Mouse (Mus musculus): ENCODE data around the gene Il4.
A peak's percentile ranks its signal among the peaks of the same experiment; 100 is the strongest.

Gene Il4

GRCm38 (mm10) chr11:53623573-53623972, 5.1 kb upstream of the Il4 start:
- no peak for DNase-seq

- no peak for DNase-seq
Observed at GRCm38 (mm10) chr11:53622440-53622806, 4.0 kb upstream of the Il4 start.

- DNase-seq = no peak
Observed at GRCm38 (mm10) chr11:53621582-53622439, 3.3 kb upstream of the Il4 start.

GRCm38 (mm10) chr11:53620094-53620493, 1.6 kb upstream of the Il4 start:
- no peak for DNase-seq

GRCm38 (mm10) chr11:53619428-53619827, 959 bp upstream of the Il4 start:
- DNase-seq = no peak

GRCm38 (mm10) chr11:53617562-53618109, 833 bp downstream of the Il4 start:
- no peak for DNase-seq

GRCm38 (mm10) chr11:53616748-53617558, 1.5 kb downstream of the Il4 start:
- DNase-seq = no peak

- no peak for DNase-seq
Observed at GRCm38 (mm10) chr11:53615575-53615974, 2.9 kb downstream of the Il4 start.

- no peak for DNase-seq
Observed at GRCm38 (mm10) chr11:53615172-53615571, 3.3 kb downstream of the Il4 start.

GRCm38 (mm10) chr11:53609672-53610071, 8.8 kb downstream of the Il4 start:
- no peak for DNase-seq

GRCm38 (mm10) chr11:53609231-53609630, 9.2 kb downstream of the Il4 start:
- DNase-seq = no peak

GRCm38 (mm10) chr11:53605609-53606008, 12.9 kb downstream of the Il4 start:
- DNase-seq = no peak

- DNase-seq = no peak
Observed at GRCm38 (mm10) chr11:53604983-53605382, 13.5 kb downstream of the Il4 start.

- no peak for DNase-seq
Observed at GRCm38 (mm10) chr11:53591116-53591515, 27.4 kb downstream of the Il4 start.

GRCm38 (mm10) chr11:53590368-53590768, 28.1 kb downstream of the Il4 start:
- DNase-seq = no peak

GRCm38 (mm10) chr11:53588279-53588678, 30.2 kb downstream of the Il4 start:
- DNase-seq = no peak

GRCm38 (mm10) chr11:53585510-53585909, 33.0 kb downstream of the Il4 start:
- DNase-seq = no peak

GRCm38 (mm10) chr11:53584849-53585248, 33.6 kb downstream of the Il4 start:
- peak; percentile 15 for DNase-seq

- no peak for DNase-seq
Observed at GRCm38 (mm10) chr11:53583151-53583550, 35.3 kb downstream of the Il4 start.

- DNase-seq = no peak
Observed at GRCm38 (mm10) chr11:53580562-53580961, 37.9 kb downstream of the Il4 start.

GRCm38 (mm10) chr11:53567224-53568014, 51.0 kb downstream of the Il4 start, which contains the start of gene Kif3a:
Gene Kif3a (plus strand): TSS chr11:53567379.
- peak; percentile 96 for DNase-seq

- no peak for DNase-seq
Observed at GRCm38 (mm10) chr11:53566646-53567045, 51.8 kb downstream of the Il4 start.

- DNase-seq = no peak
Observed at GRCm38 (mm10) chr11:53561986-53562385, 56.5 kb downstream of the Il4 start.
